Mouse (Mus musculus) E14TG2a.4 (cell line): ENCODE results near the gene Rpl36a.
A peak's percentile ranks its signal among the peaks of the same experiment; 100 is the strongest.

ENCODE experiments used
- H3K27me3 ChIP-seq: 2 replicates; pipeline ENCODE4 v1.6.1; 2014; ENCODE audit warnings: low read length, control low read depth; ENCODE audit not compliant: insufficient read depth
- H3K36me3 ChIP-seq: 2 replicates; pipeline ENCODE4 v1.6.1; 2014; ENCODE audit warnings: low read length, control low read depth; ENCODE audit not compliant: insufficient read depth
- H3K4me1 ChIP-seq: replicated peaks from 2 replicates; pipeline ENCODE4 v1.6.1; 2014; ENCODE audit warnings: low read depth, low read length, control low read depth
- H3K4me3 ChIP-seq: replicated peaks from 2 replicates; pipeline ENCODE4 v1.5.1; 2014; ENCODE audit warnings: mild to moderate bottlenecking, low read length
- H3K9me3 ChIP-seq: 2 replicates; pipeline ENCODE4 v1.6.1; 2014; ENCODE audit warnings: low read length, control low read depth
- CTCF ChIP-seq: conservative IDR thresholded peaks from 2 replicates; pipeline ENCODE4 v1.5.1; 2014; ENCODE audit warnings: low read length
- NANOG ChIP-seq: IDR thresholded peaks from 2 replicates; pipeline ENCODE4 v1.6.1; 2014; ENCODE audit warnings: borderline replicate concordance, low read length, mixed read lengths
- POU5F1 ChIP-seq: IDR thresholded peaks from 2 replicates; pipeline ENCODE4 v1.6.1; 2014; ENCODE audit warnings: low read length, borderline replicate concordance

Rpl36a gene

GRCm38 (mm10) chrX:134554425-134554824, 31.0 kb upstream of the Rpl36a start:
- Histone ChIP-seq H3K36me3 (no peaks in the 10 kb centered on the region), H3K4me1 (no peaks in the 10 kb centered on the region), H3K9me3 (no peaks in the 10 kb centered on the region), H3K27me3 (no peaks in the 10 kb centered on the region), H3K4me3 (no peak overlapping the region)
- TF ChIP-seq POU5F1, result no peak
- no peak for TF ChIP-seq NANOG
- TF ChIP-seq CTCF, result no peak

- Histone ChIP-seq H3K4me1 (no peaks in the 10 kb centered on the region), H3K9me3 (no peaks in the 10 kb centered on the region), H3K4me3 (no peak overlapping the region), H3K36me3 (no peaks in the 10 kb centered on the region), H3K27me3 (no peaks in the 10 kb centered on the region)
- TF ChIP-seq CTCF (no peak), NANOG (no peak), POU5F1 (no peak)
Measured at GRCm38 (mm10) chrX:134564326-134564725, 21.1 kb upstream of the Rpl36a start.

- no peaks in the 10 kb centered on the region for H3K4me1 ChIP-seq
- no peak overlapping the region for H3K4me3 ChIP-seq
- H3K27me3 ChIP-seq, result no peaks in the 10 kb centered on the region
- no peaks in the 10 kb centered on the region for H3K9me3 ChIP-seq
- H3K36me3 ChIP-seq, result no peaks in the 10 kb centered on the region
- TF ChIP-seq POU5F1 (no peak), CTCF (no peak), NANOG (no peak)
Measured at GRCm38 (mm10) chrX:134566536-134567222, 18.8 kb upstream of the Rpl36a start.

GRCm38 (mm10) chrX:134577896-134578295, 7.6 kb upstream of the Rpl36a start:
- no peaks in the 10 kb centered on the region for H3K9me3 ChIP-seq
- no peak overlapping the region for H3K4me3 ChIP-seq
- no peaks in the 10 kb centered on the region for H3K4me1 ChIP-seq
- H3K36me3 ChIP-seq, result no peaks in the 10 kb centered on the region
- no peaks in the 10 kb centered on the region for H3K27me3 ChIP-seq
- TF ChIP-seq NANOG (no peak), CTCF (no peak), POU5F1 (no peak)

GRCm38 (mm10) chrX:134580528-134581305, 4.7 kb upstream of the Rpl36a start:
- Histone ChIP-seq H3K4me1 (peaks cover 6% of the 10 kb centered on the region; the same call in 1 of the 2 replicates), H3K9me3 (no peaks in the 10 kb centered on the region), H3K4me3 (no peak overlapping the region), H3K36me3 (no peaks in the 10 kb centered on the region), H3K27me3 (no peaks in the 10 kb centered on the region)
- TF ChIP-seq POU5F1 (no peak), CTCF (no peak), NANOG (no peak)

GRCm38 (mm10) chrX:134582270-134582669, 3.2 kb upstream of the Rpl36a start:
- Histone ChIP-seq H3K27me3 (no peaks in the 10 kb centered on the region), H3K4me3 (no peak overlapping the region), H3K36me3 (peaks cover 10% of the 10 kb centered on the region), H3K4me1 (peaks cover 6% of the 10 kb centered on the region; the same call in 1 of the 2 replicates), H3K9me3 (no peaks in the 10 kb centered on the region)
- TF ChIP-seq POU5F1 (no peak), CTCF (no peak), NANOG (no peak)

GRCm38 (mm10) chrX:134582888-134583669, 2.4 kb upstream of the Rpl36a start, which contains the start of gene Btk:
Btk (minus strand) TSS chrX:134583570.
- no peak within 1 kb of the TSS for H3K4me3 ChIP-seq
- no peaks in the 10 kb centered on the region for H3K27me3 ChIP-seq
- H3K4me1 ChIP-seq, result peaks cover 6% of the 10 kb centered on the region; the same call in 1 of the 2 replicates
- no peaks in the 10 kb centered on the region for H3K9me3 ChIP-seq
- TF ChIP-seq POU5F1 (no peak), NANOG (no peak), CTCF (no peak)
- H3K36me3 ChIP-seq, result peaks cover 18% of the 10 kb centered on the region

- peak overlapping the region; percentile 84 for H3K4me3 ChIP-seq
- H3K4me1 ChIP-seq, result peaks cover 14% of the 10 kb centered on the region
- TF ChIP-seq POU5F1, result no peak
- no peak for TF ChIP-seq NANOG
- TF ChIP-seq CTCF, result no peak
- peaks cover 50% of the 10 kb centered on the region for H3K36me3 ChIP-seq
- H3K9me3 ChIP-seq, result no peaks in the 10 kb centered on the region
- no peaks in the 10 kb centered on the region for H3K27me3 ChIP-seq
Measured at GRCm38 (mm10) chrX:134586447-134586846, 993 bp downstream of the Rpl36a start.
